Mouse (Mus musculus) right cerebral cortex, adult 18-20 months (tissue): Measurements from ENCODE around the gene Pla2g5.
"Not testable (repeated sequence)": the region's sequence is repeated elsewhere in the genome, so short reads cannot be mapped to it uniquely, and the experiment has no call there.

Experiments
- DNase-seq: peaks from one replicate; pipeline ENCODE4 v3.0.0; 2022; ENCODE audit warnings: mixed read lengths

Gene Pla2g5

DNA sequence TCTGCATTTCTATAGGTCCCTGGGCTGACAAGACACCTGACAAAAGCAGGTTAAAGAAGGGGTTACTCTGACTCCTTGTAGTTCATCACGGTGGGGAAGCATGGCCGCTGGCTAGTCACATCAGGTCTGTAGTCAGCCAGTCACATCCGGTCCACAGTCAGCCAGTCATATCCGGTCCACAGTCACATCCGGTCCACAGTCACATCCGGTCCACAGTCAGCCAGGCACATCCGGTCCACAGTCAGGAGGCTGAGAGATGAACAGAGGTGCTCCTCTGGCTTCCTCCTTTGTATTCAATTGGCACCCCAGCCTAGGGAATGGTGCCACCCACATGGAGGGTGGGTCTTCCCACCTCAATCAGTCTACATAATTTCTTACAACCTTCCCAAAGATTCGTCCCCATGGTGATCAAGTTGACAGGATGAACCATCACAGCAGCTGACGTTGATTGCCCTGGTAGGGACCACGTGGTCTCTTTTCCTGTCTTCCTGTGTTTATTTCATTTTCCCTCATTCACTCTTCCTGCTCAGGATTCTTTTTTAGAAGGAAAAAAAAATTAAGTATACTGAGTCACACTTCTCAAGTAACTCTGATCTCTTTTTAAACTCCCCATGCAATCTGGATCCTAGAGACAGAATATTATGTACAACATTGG is at the start of gene Pla2g5:
Gene Pla2g5, minus strand, starts transcription at position 139 of the 655 bp plus-strand sequence.
- DNase-seq, result no peak

- no peak for DNase-seq
Measured at GRCm38 (mm10) chr4:138905624-138906337, 42.5 kb upstream of the Pla2g5 start.

GRCm38 (mm10) chr4:138899361-138899760 is 36.1 kb upstream of the Pla2g5 start:
- no peak for DNase-seq

DNA sequence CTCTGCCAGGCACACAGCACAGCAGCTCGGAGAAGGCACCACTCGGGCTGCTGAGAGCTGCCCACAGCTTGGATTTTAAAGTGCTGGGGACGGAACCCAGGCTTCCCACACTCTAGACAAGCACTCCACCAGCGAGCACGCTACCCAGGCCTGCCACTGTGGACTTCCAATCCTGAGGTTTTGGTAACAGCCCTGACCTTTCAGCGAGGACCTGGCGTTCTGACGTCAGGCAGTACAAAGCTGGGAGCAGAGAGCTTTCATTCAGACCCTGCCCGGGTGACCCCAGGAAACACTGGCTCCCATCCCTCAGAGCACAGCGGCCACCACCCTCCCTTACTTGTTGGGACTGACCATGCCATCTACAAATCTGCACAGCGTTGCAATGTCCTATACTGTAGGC is 30.5 kb upstream of the Pla2g5 start:
- DNase-seq, result not testable (repeated sequence)

- no peak for DNase-seq
Measured at GRCm38 (mm10) chr4:138892655-138893054, 29.4 kb upstream of the Pla2g5 start.

DNA sequence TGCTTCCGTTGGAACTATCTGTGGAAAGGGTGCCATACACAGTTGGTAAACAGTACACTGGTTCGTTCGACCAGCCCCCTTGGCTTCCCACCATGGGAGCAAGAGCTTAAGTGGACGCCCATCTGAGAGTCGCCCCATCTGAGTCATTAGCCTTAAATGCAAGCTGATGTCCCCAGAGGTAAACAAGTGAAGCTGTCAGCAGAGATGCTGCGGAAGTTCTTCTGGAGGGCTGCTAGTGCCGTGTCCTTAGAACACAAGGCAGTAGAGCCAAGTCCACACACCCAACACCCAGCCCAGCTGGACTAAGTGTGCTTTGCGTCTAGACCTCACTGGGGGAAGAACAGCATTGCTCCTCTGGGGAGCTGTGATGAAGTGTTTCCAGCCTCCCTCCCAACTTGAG is 26.4 kb upstream of the Pla2g5 start:
- DNase-seq, result no peak

DNA sequence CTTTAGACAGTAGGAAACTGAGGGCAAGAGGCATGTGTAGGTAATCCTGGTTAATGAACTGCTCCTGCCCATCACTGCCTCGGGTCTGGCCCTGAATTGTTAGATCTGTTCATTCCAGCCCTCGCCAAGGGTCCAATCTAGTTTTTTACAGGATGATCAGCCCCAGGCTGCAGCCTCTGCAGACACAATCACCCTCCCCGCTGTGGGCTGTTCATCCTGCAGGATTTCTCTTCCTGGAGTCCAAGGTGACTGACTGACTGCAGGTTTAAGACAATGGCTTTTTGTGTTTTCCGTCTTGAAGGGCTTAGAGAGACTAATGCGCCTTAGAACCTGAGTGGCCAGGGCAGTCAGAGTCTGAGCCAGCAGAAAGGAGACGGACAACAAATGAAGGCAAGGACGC is 25.9 kb upstream of the Pla2g5 start:
- no peak for DNase-seq

DNA sequence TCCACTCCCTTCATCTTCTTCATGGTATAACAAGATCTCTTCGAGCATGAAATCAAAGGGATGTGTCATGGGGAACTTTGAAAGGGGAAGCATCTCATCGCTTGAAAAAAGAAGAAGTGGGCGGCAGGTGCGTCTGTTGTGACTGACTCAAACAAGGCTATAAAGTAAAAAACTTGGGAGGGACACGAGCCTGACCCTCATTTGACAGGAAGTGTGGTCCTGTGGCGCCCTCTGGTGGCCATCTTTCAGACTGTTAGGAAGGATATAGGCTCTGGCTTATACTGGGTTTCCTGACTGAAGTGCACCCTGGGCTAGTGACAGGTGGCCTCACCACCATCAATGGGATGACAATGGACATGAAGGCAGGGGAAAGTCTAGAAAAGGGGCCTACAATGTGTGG is 21.0 kb upstream of the Pla2g5 start:
- peak; percentile 82 for DNase-seq

DNA sequence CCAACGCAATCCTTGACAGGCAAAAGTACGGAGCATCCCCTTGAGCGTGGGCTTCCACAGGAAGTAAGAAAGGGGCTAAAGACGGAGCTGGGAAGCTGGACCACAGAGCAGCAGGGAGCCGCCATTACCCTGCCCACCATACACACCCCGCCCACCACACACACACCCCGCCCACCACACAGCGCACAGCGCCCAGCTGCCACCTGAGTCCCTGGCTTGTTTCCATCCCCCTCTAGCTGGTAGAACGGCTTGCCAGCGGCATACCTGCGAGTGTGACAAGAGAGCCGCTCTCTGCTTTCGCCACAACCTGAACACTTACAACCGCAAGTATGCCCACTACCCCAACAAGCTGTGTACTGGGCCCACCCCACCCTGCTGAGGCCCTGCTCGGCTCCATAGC is 18.9 kb upstream of the Pla2g5 start:
- peak; percentile 53 for DNase-seq

DNA sequence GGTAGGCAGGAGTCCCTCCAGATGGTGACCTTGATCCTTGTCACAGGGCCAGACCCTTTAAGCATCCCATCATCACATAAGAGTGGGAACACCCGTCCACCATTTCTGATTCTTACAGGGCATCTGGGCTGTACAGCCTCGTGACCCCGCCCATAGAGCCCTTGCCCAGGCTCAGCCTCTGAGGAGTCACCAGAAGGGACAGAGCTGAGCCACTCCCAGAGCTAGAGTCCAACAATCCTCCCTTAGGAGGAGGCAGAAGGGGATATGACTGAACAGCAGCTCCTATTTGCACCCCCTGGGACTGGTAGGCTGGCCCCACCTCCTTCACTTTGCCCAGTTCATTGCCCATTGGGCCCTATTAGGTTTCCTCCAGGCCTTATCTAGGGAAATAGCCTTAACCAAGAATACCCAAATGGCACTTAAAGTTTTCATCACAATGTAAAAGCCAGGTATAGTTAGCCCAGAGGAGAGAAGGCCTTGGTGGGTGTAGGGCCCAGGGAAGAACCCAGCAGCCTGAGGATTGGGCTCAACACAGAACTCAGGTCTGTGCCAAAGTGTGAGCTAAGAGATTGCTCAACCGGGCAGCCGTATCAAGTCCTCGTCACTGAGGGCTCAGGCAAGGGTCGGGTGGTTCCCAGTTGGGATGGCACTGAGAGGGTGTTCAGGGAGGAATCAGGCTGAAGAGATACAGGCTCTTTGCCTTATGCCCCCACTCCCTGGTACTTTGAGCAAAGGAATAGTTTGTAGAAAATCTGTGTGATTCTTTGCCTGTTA is 17.7 kb upstream of the Pla2g5 start:
- no peak for DNase-seq

- no peak for DNase-seq
Measured at GRCm38 (mm10) chr4:138879808-138880207, 16.5 kb upstream of the Pla2g5 start.

- no peak for DNase-seq
Measured at GRCm38 (mm10) chr4:138878783-138879182, 15.5 kb upstream of the Pla2g5 start.

DNA sequence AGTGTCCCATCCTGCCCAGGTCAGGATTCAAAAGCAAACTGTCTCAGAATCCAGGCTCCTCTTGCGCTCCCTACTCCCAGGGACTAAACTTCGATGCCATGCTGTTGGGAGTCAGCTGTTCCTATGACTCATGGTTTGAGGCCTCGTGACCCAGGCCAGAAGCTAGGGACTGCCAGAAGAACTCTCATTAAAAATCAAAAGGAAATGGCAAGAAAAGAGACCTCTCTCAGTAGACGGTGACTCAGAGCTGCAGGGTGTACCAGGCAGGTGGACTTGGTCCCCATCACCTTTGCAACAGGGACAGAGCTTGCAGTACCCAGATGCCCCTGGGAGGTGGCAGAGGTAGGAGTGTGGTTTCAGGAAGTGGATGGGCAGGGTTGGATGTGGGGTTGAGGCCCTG is 14.4 kb upstream of the Pla2g5 start, which contains the start of gene Pla2g2e:
Gene Pla2g2e, plus strand, starts transcription at position 212 of the 400 bp plus-strand sequence.
- DNase-seq, result no peak

- DNase-seq, result no peak
Measured at GRCm38 (mm10) chr4:138875986-138876385, 12.7 kb upstream of the Pla2g5 start.

DNA sequence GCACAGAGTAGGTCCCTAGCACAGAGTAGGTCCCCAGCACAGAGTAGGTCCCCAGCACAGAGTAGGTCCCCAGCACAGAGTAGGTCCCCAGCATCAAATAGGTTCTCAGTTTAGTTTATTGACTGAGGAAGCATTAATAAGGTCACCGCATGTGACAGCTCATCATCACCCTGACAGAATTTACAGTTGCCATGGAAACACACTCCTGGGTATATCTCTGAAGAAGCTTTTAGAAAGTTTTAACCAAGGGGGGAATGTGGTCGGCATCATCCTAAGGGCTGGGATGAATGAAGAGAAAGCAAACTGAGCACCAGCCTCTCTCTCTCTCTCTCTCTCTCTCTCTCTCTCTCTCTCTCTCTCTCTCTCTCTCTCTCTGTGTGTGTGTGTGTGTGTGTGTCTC is 12.0 kb upstream of the Pla2g5 start:
- DNase-seq, result not testable (repeated sequence)

DNA sequence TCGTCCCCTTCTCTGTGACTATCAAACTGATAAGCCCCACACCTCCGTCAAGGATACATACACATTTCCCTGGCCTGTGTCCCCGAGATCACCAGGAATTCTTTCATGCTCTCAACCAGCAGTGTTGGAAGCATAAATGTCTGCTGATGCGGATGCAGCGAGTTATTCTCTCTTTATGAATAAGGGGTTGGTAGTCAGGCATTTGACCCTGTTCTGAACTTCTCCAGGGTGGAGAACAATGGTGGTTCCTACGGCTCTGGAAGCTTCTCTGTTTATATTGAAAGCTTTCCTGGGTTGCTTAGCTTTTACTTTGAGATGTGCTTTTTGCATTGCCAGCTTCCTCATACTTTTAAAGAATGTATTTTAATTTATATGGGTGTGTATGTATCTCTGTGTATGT is 10.6 kb upstream of the Pla2g5 start, which contains the start of gene Gm13030:
Gene Gm13030, minus strand, starts transcription at position 101 of the 400 bp plus-strand sequence.
- DNase-seq, result no peak

DNA sequence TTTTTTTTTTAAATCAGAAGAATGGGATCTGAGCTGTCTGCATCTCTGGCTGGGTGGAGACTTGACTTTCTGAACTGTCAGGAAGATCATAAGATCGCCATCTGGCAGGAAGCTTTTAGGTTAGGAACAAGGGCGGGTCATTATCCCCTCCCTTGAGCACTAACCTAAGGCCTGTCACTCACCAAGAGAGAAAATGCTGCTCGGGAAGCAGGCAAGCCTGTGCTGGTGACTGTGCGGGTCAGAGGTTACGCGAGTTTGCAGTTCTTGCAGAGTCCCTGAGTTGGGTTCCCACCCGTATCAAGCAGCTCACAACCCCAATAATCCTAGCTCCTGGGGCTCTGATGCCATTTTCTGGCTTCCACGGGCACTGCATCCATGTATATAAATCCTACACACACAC is 5.4 kb upstream of the Pla2g5 start:
- DNase-seq, result no peak

GRCm38 (mm10) chr4:138866413-138866812 is 3.1 kb upstream of the Pla2g5 start:
- DNase-seq, result peak; percentile 65

DNA sequence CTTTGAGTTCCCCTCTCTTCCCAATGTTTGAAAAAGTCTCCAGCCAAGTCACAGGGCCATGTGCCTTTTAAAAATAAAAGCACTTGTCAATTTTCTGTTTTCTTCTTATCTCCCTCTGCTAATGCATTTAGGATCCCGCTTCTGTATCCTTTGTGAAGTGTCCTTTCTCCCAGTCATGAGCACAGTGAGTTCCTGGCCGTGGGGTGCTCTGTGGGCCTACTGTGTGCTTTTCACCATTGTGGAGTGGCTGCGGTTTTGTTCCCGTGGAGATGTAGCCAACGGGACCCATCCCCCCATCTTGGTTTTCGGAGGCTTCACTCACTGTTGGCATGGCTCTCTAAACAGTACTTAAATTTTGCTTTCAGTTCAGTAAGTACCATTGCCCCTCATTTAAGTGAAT is 2.7 kb upstream of the Pla2g5 start:
- no peak for DNase-seq

DNA sequence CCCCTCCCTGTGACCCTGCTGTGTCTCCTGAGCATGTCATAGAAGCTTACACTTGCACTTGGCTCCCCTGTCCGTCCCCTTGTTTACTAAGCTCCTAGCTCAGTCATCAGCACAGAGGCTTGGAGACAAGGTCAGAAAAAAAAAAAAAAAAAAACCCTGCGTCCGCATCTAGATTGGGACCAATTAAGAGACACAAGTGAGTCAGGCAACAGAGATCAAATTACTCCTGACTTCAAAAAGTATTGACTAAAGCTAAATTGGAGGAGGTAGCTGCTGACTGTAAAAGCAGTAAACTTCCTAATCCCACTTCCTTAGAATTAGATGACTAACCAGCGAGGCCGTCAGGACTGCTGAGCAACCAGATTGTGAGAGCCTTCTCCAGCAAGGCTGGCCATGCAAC is 1.8 kb upstream of the Pla2g5 start:
- no peak for DNase-seq

- DNase-seq, result peak; percentile 61
Measured at GRCm38 (mm10) chr4:138859728-138860127, 3.6 kb downstream of the Pla2g5 start.

DNA sequence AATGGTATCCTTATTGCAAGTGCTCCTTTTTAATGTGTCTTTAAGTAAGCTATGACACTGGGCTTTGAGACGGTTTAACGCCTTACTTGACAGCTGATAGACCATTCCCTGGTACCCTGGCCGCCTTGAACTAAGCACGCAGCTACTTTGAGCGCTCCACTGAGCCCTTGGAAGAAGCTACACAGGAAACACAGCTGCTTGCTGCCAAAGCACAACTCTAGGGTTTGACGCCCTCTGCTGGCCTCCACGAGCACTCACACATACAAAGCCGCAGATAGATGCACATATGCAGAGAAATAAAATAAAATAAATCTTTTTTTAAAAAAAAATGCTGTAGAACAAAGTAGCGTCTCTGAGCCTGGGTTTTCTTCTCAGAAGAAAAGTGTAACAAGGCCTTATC is 4.0 kb downstream of the Pla2g5 start:
- no peak for DNase-seq

- DNase-seq, result peak; percentile 54
Measured at GRCm38 (mm10) chr4:138858446-138858845, 4.8 kb downstream of the Pla2g5 start.

GRCm38 (mm10) chr4:138857576-138857975 is 5.7 kb downstream of the Pla2g5 start:
- DNase-seq, result no peak
